Mouse (Mus musculus) hindbrain, embryonic 14.5 days (tissue): ENCODE measurements around the gene Mapk6. TPM values are rescaled to one million over a fixed set of nuclear protein-coding genes. Genes with fewer than 3 reads are reported as not detected.

Experiments
- ATAC-seq: fragments of 200-750 bp; cut with Nextera tagmentation; 2 replicates; pipeline ENCODE4 v1.8.0; 2017; ENCODE audit warnings: moderate number of reproducible peaks, mild to moderate bottlenecking, moderate TSS enrichment, moderate library complexity; ENCODE audit not compliant: low FRiP score
- DNase-seq: peaks from one replicate; pipeline ENCODE4 v3.0.0-alpha.2; 2015; ENCODE audit warnings: low spot score
- H3K27ac ChIP-seq: fragments of 300-500 bp; sonication (generic); 2 replicates; pipeline ENCODE4 v1.5.1; 2014; ENCODE audit warnings: mild to moderate bottlenecking, moderate library complexity
- H3K27me3 ChIP-seq: fragments of 300-500 bp; sonication (generic); 2 replicates; pipeline ENCODE4 v1.6.1; 2014; ENCODE audit warnings: mild to moderate bottlenecking, low read length, mixed read lengths; ENCODE audit not compliant: control insufficient read depth, insufficient read depth
- H3K36me3 ChIP-seq: fragments of 300-500 bp; sonication (generic); replicated peaks from 2 replicates; pipeline ENCODE4 v1.6.1; 2014; ENCODE audit not compliant: control insufficient read depth, insufficient read depth
- H3K4me1 ChIP-seq: fragments of 300-500 bp; sonication (generic); replicated peaks from 2 replicates; pipeline ENCODE4 v1.6.1; 2014; ENCODE audit warnings: antibody characterized with exemption, low read length, mixed read lengths; ENCODE audit not compliant: control insufficient read depth, insufficient read depth
- H3K4me2 ChIP-seq: fragments of 300-500 bp; sonication (generic); replicated peaks from 2 replicates; pipeline ENCODE4 v1.6.1; 2014; ENCODE audit warnings: mild to moderate bottlenecking, moderate library complexity
- H3K4me3 ChIP-seq: fragments of 300-500 bp; sonication (generic); replicated peaks from 2 replicates; pipeline ENCODE4 v1.5.1; 2014; ENCODE audit warnings: mild to moderate bottlenecking, low read length
- H3K9ac ChIP-seq: fragments of 300-500 bp; sonication (generic); 2 replicates; pipeline ENCODE4 v1.6.1; 2014
- H3K9me3 ChIP-seq: fragments of 300-500 bp; sonication (generic); 2 replicates; pipeline ENCODE4 v1.6.1; 2016; ENCODE audit warnings: low read length; ENCODE audit not compliant: control insufficient read depth
- WGBS: fragments of 180-500 bp; shearing (Covaris S2); extraction: QIAGEN DNeasy Blood & Tissue Kit; methylation state at CpG from one replicate; pipeline ENCODE4 v1.1.7; 2014; 5-methylcytosine and 5-hydroxymethylcytosine counted together
- polyA plus RNA-seq: library from polyadenylated mRNA; unstranded; fragments of >200 nt; fragmentation: Nextera tagmentation; extraction: Ambion mirVana; gene quantifications from 2 replicates; pipeline ENCODE4 v1.2.1, GENCODE M21; 2014

The Mapk6 gene
- polyA plus RNA-seq, 1 experiment from 2014 or later, result 185 TPM

DNA sequence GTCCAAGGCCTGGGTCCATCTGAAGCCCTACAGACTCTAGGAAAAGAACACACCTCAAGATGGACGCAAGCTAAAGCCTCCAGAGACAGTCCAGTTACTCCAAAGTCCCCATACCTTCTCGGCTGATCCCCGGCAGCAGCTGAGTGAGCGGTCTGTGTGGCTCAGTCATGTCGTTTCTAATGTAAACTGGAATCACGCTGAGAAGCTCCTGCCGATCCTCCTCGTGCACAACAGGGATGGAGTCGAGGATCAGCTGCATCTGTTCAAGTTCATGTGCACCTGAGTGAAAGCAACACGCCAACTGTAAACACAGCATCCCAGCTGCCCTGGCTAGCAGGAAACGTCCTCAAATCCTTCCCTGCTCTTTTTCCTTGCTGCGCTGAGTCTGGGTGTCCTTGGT is 16.6 kb downstream of the Mapk6 start:
- WGBS, result 77% methylated on average over 12 of the region's 12 CpGs
- DNase-seq (no peak), ATAC-seq (no peak)
- H3K9me3 ChIP-seq, result no peaks in the 10 kb centered on the region
- H3K27ac ChIP-seq, result no peak overlapping the region
- H3K4me3 ChIP-seq, result no peak overlapping the region
- peaks cover 96% of the 10 kb centered on the region for H3K36me3 ChIP-seq
- no peak overlapping the region for H3K4me2 ChIP-seq
- no peak overlapping the region for H3K9ac ChIP-seq
- no peaks in the 10 kb centered on the region for H3K4me1 ChIP-seq
- no peaks in the 10 kb centered on the region for H3K27me3 ChIP-seq

DNA sequence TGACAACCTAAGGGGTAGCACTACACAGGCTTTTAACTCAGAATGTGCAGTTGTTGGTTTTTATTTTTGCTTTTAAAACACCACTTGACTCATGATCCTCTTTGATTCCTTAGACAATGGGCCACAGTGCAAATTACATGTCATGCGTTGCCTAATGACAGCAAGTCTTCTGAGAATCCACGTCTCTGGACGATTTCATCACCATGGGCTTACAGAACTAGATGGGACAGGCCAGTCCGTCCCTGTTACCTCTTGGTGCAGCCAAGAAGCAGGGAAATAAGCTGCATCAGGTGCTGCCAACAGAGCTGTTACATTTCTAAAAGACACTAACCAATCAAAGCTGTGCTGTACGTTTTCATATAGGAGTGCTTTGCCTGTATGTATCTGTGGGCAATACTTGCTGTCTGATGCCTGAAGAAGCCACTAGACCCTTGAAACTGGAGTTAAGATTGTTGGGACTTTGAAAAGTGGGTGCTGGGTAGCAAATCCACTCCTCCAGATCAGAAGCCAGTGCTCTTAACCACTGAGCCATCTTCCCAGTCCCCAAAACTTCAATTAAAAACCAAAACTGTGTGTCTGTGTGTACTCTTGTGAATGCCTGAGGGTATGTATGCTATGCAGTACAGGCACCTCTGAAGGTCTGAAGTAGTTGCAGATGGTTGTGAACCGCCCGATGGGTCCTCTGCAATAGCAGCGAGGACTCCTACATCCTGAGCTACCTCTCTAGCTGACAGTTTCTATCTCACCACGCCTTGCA is 24.4 kb downstream of the Mapk6 start:
- no peak for DNase-seq
- Histone ChIP-seq H3K4me1 (no peaks in the 10 kb centered on the region), H3K4me3 (no peak overlapping the region), H3K9ac (no peak overlapping the region), H3K27me3 (no peaks in the 10 kb centered on the region), H3K9me3 (no peaks in the 10 kb centered on the region), H3K4me2 (no peak overlapping the region), H3K27ac (no peak overlapping the region), H3K36me3 (peaks cover 47% of the 10 kb centered on the region)
- no peak for ATAC-seq
- WGBS, result 83% methylated on average over 9 of the region's 9 CpGs

DNA sequence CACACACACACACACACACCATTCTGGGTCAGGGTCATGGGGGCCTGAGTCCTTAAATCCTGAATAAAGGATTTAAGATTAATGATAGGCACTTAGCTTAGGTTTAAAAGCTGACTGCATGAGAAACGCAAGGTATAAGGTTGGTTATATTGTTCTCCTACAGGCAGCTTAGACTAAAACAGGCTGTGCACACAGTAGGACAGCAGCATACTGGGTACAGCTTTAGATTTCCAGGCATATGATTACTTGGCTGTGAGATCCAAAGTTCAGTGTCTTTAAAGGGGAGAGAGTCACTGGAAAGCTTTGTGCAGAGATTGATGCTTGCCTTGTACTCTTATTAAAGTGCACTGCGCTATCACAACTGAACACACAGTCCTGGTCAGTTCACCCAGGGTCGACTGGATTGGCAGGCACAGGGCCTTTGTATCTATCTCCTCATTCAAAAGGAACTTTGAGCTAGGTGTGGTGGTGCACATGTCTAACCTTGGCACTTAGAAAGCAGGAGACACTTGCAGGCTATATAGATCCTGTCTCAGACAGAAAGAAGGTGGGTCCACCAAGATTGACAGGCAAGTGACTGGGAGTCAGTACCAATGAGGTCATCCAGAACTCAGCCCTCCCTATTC is 25.4 kb downstream of the Mapk6 start:
- Histone ChIP-seq H3K27me3 (no peaks in the 10 kb centered on the region), H3K9me3 (no peaks in the 10 kb centered on the region), H3K4me1 (no peaks in the 10 kb centered on the region), H3K27ac (no peak overlapping the region), H3K9ac (no peak overlapping the region), H3K36me3 (peaks cover 38% of the 10 kb centered on the region), H3K4me3 (no peak overlapping the region), H3K4me2 (no peak overlapping the region)
- WGBS, result 82% methylated on average over 3 of the region's 3 CpGs
- ATAC-seq (no peak), DNase-seq (no peak)

DNA sequence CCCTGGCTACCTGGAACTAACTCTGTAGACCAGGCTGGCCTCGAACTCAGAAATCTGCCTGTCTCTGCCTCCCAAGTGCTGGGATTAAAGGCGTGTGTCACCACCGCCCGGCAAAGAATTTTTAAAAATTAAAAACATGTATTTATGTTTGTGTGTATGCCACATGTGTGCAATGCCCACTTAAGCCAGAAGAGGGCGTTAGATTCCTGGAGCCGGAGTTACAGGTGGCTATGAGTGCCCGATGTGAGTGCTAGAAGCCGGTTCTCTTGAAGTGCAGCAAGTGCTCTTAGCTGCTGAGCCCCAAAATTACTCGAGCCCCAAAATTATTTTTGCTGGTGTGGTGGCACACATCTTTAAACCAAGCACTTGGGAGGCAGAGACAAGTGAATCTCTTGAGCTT is 26.0 kb downstream of the Mapk6 start:
- H3K36me3 ChIP-seq, result peaks cover 31% of the 10 kb centered on the region
- H3K9ac ChIP-seq, result no peak overlapping the region
- no peak for DNase-seq
- no peaks in the 10 kb centered on the region for H3K27me3 ChIP-seq
- H3K4me1 ChIP-seq, result no peaks in the 10 kb centered on the region
- no peak for ATAC-seq
- WGBS, result 83% methylated on average over 9 of the region's 9 CpGs
- no peak overlapping the region for H3K4me3 ChIP-seq
- H3K27ac ChIP-seq, result no peak overlapping the region
- H3K9me3 ChIP-seq, result no peaks in the 10 kb centered on the region
- H3K4me2 ChIP-seq, result no peak overlapping the region

DNA sequence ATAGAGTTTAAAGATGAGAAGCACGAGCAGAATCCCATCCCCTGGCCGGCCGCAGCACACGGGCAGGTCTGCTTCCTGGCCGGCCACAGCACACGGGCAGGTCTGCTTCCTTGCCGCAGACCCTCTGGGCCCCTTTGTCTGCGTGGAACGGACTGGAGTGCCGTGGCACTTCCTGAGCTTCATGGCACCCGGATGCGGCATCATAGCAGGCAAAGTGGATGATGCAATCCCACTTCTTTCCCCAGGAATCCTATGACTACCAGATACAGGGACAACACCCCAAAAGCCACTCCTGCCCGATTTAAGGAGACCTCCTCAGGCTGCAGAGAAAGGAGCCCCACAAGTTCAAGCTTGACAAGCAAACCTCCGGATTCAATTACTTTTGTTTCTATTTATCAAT is 27.0 kb downstream of the Mapk6 start:
- 88% methylated on average over 14 of the region's 14 CpGs for WGBS
- H3K4me2 ChIP-seq, result no peak overlapping the region
- no peak for DNase-seq

DNA sequence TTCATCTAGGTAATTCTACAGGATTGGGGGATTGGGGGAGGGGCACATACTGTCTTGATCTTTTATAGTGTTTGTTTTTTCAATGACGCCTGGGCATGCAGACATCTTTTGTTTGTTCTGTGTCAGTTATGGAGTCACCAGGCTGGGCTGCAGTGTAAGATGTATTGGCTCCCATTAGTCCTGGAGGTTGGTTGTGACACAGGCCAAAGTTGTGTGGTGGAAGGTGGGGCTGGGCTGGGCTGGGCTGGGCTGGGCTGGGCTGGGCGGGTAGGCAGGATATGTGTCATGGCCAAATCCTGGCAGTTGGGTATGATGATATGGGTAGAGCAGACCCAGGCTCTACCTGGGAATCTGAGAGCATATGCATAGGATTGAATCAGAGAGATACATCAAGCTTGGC is 31.0 kb downstream of the Mapk6 start:
- H3K27me3 ChIP-seq, result no peaks in the 10 kb centered on the region
- H3K4me3 ChIP-seq, result no peak overlapping the region
- DNase-seq, result no peak
- no peaks in the 10 kb centered on the region for H3K36me3 ChIP-seq
- H3K4me2 ChIP-seq, result no peak overlapping the region
- no peak overlapping the region for H3K27ac ChIP-seq
- H3K9me3 ChIP-seq, result no peaks in the 10 kb centered on the region
- 88% methylated on average over 2 of the region's 2 CpGs for WGBS
- ATAC-seq, result no peak
- no peaks in the 10 kb centered on the region for H3K4me1 ChIP-seq
- H3K9ac ChIP-seq, result no peak overlapping the region

More for the DNA sequence above, 27.0 kb downstream of the Mapk6 start:
- no peaks in the 10 kb centered on the region for H3K4me1 ChIP-seq
- H3K4me3 ChIP-seq, result no peak overlapping the region
- no peaks in the 10 kb centered on the region for H3K9me3 ChIP-seq
- peaks cover 24% of the 10 kb centered on the region for H3K36me3 ChIP-seq
- H3K27ac ChIP-seq, result no peak overlapping the region
- no peaks in the 10 kb centered on the region for H3K27me3 ChIP-seq
- no peak for ATAC-seq
- H3K9ac ChIP-seq, result no peak overlapping the region

DNA sequence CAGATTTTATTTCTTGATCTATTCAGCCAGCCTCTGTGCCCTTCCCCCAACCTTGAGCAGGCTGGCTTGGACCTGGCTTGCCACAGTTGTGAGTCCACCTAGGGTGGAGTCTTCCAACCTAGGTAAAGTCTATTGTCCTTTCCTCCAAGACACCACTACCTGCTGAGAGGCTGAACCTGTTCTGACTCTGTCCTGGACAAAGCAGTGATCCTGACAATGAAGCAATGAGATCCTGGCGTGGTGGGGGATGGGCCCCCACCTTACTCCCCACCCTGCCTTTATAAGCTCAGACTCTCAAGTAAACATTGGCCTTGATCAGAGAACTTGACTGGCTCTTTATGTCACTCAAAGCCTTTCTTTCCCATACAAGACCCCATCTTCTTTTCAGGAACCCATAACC is 33.4 kb downstream of the Mapk6 start:
- no peaks in the 10 kb centered on the region for H3K9me3 ChIP-seq
- no peak for DNase-seq
- no peak overlapping the region for H3K4me2 ChIP-seq
- H3K27ac ChIP-seq, result no peak overlapping the region
- H3K27me3 ChIP-seq, result no peaks in the 10 kb centered on the region
- H3K4me1 ChIP-seq, result no peaks in the 10 kb centered on the region
- WGBS, result 90% methylated on average over 1 of the region's 1 CpGs
- no peak overlapping the region for H3K9ac ChIP-seq
- no peak overlapping the region for H3K4me3 ChIP-seq
- H3K36me3 ChIP-seq, result no peaks in the 10 kb centered on the region
- ATAC-seq, result no peak

DNA sequence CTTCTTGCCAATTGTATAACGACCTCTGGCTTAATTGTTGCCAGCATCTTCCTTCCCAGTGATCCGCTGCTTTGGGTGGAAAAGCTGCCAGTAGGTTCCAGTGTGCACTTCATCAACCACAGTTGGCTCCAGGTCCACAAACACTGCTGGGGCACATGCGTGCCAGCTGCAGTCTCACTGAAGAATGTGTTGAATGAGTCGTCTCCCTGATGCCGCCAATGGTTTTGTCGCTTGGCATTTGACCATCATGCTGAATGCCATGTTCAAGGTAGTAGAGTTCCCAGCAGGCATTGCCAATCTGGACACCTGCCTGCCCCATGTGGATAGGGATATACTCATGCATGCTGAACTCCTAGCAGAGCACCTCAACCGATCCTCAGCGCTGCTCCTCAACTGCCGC is 34.2 kb downstream of the Mapk6 start:
- no peak for ATAC-seq
- Histone ChIP-seq H3K9me3 (peaks cover 1% of the 10 kb centered on the region), H3K27ac (no peak overlapping the region), H3K4me2 (no peak overlapping the region), H3K36me3 (no peaks in the 10 kb centered on the region), H3K27me3 (no peaks in the 10 kb centered on the region), H3K9ac (no peak overlapping the region), H3K4me3 (no peak overlapping the region), H3K4me1 (no peaks in the 10 kb centered on the region)
- DNase-seq, result no peak
- WGBS, result 91% methylated on average over 9 of the region's 9 CpGs

DNA sequence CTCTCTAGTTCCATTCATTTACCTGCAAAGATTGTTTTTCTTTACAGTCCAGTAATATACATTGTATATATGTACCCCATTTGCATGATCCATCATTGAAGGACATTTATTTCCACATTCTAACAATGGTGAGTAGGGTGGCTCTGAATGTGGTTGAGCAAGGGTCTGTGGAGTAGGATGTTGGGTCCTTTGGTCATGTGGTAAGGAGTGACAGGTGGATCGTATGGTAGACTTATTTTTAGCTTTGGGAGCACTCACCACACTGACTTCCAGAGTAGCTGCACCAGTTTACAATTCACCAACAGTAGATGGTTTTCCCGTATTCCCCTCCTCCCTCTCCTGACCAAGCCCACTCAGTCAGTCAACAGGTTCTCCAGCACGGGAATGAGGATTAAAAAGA is 41.0 kb downstream of the Mapk6 start:
- Histone ChIP-seq H3K27me3 (no peaks in the 10 kb centered on the region), H3K4me2 (no peak overlapping the region), H3K4me1 (no peaks in the 10 kb centered on the region), H3K27ac (no peak overlapping the region), H3K36me3 (no peaks in the 10 kb centered on the region), H3K9me3 (peaks cover 10% of the 10 kb centered on the region), H3K4me3 (no peak overlapping the region), H3K9ac (no peak overlapping the region)
- 81% methylated on average over 3 of the region's 3 CpGs for WGBS
- ATAC-seq (no peak), DNase-seq (no peak)
